Mouse (Mus musculus): ENCODE results near the gene Ap3b1.

- no peak for TF ChIP-seq CTCF (IDR thresholded peaks at IDR 0.05; ENCODE audit: control insufficient read depth, insufficient read depth, low read length)
- no peak for TF ChIP-seq POLR2A (IDR thresholded peaks at IDR 0.05; ENCODE audit: borderline replicate concordance, control insufficient read depth, low read depth, low read length)
Measured at GRCm38 (mm10) chr13:94599718-94600117, 241.0 kb downstream of the Ap3b1 start.

All from bone marrow, adult 2 months (tissue).